Mouse (Mus musculus): ENCODE data around the gene Catsperd. TPM values are rescaled to one million over a fixed set of nuclear protein-coding genes. Genes with fewer than 3 reads are reported as not detected.
"Not testable (repeated sequence)": the region's sequence is repeated elsewhere in the genome, so short reads cannot be mapped to it uniquely, and the experiment has no call there.

Catsperd gene
- polyA plus RNA-seq, 1 experiment from 2014 or later = 0.56 TPM

DNA sequence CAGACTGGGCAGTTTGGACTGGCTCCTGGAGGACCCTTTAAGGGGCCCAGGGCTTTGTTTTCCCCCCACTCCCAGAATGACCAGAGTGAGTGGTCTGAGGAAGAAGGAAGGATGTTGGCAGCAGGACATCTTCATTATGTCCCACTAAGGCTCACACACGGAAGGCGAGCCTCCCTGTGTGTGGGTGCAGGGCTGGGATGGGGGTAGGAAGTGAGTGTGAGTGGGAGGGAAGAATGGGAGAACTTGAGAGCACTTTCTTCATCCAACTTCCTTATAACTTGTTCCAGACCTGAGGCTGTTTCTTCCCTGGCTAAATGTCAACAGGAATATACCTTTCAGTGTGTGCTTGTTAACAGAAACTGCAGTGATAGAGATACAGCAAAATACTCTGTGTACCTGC, 16.6 kb upstream of the Catsperd start:
- H3K4me3 ChIP-seq (ENCODE audit: low read depth, low read length) = no peak overlapping the region
- WGBS = 81% methylated on average over 2 of the region's 2 CpGs
- peaks cover 11% of the 10 kb centered on the region for H3K4me1 ChIP-seq (replicated peaks; ENCODE audit: control insufficient read depth, insufficient read depth, low read length)
- no peak overlapping the region for H3K27ac ChIP-seq (ENCODE audit: low read depth, low read length)
- ATAC-seq (ENCODE audit: low FRiP score) (no peak), DNase-seq (ENCODE audit: low spot score) (no peak)
- H3K9ac ChIP-seq (ENCODE audit: low read depth, low read length) = no peak overlapping the region
- no peak overlapping the region for H3K4me2 ChIP-seq (replicated peaks; ENCODE audit: low read depth, low read length)
- H3K9me3 ChIP-seq (ENCODE audit: control insufficient read depth, low read length) = no peaks in the 10 kb centered on the region
- peaks cover 11% of the 10 kb centered on the region for H3K36me3 ChIP-seq (ENCODE audit: control insufficient read depth, insufficient read depth, low read length)
- H3K27me3 ChIP-seq (ENCODE audit: control insufficient read depth, insufficient read depth, low read length) = no peaks in the 10 kb centered on the region

DNA sequence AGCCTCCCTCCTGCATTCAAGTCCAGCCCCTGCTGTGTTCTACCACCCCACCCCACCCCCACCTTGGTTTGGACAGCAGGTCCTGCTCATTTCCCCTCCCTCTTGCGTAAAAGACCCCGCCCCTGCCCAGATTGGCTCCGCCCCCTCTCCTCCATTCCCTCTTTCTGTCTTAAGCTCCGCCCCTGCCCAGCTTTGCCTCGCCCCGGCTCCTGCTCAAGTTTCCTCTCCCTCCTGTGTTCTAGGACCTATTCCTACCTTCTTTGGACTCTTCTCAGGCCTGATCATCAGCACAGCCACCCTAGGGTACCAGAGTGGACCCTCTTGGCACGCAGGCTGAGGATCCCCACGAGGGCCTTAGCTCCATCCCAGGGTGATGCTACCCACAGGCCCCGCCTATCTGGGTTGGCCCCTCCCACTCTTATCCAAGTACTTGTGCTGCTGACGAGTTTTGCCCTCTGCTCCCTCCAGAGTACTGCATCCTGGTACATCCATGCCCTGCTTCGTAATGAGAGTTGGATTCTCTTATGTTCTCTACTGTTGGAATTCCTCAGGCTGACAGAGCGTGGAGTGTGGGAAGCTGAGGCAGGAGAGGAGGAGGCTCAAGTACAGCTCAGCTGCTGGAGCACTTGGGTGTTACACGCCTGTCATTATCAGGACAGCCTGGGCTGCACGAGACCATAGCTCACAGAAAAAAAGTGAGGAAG, 15.9 kb upstream of the Catsperd start:
- no peak for ATAC-seq (ENCODE audit: low FRiP score)
- Histone ChIP-seq H3K4me3 (ENCODE audit: low read depth, low read length) (no peak overlapping the region), H3K4me1 (replicated peaks; ENCODE audit: control insufficient read depth, insufficient read depth, low read length) (peaks cover 11% of the 10 kb centered on the region)

DNA sequence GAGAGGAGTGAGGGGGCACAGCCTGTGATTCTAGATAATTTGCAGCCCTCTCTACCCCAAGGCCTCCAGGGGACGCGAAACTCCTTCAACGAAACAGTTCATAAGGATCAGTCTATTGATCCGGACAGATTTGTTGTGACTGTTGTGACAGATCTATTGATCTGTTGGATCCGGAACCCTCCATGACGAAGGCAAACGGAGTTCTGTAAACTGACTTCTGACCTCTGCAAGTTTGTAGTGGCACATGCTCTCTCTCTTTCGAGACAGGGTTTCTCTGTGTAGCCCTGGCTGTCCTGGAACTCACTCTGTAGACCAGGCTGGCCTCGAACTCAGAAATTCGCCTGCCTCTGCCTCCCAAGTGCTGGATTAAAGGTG, 15.4 kb upstream of the Catsperd start:
- Histone ChIP-seq H3K4me1 (replicated peaks; ENCODE audit: control insufficient read depth, insufficient read depth, low read length) (peaks cover 11% of the 10 kb centered on the region), H3K36me3 (ENCODE audit: control insufficient read depth, insufficient read depth, low read length) (peaks cover 10% of the 10 kb centered on the region; the same call in 1 of the 2 replicates)
- not testable (repeated sequence) for DNase-seq (ENCODE audit: low spot score); H3K27me3 ChIP-seq (ENCODE audit: control insufficient read depth, insufficient read depth, low read length); H3K4me3 ChIP-seq (ENCODE audit: low read depth, low read length); H3K9ac ChIP-seq (ENCODE audit: low read depth, low read length); H3K27ac ChIP-seq (ENCODE audit: low read depth, low read length); H3K9me3 ChIP-seq (ENCODE audit: control insufficient read depth, low read length); H3K4me2 ChIP-seq (replicated peaks; ENCODE audit: low read depth, low read length); ATAC-seq (ENCODE audit: low FRiP score)
- 76% methylated on average over 10 of the region's 10 CpGs for WGBS

More for the DNA sequence above, 15.9 kb upstream of the Catsperd start:
- 14% methylated on average over 14 of the region's 14 CpGs for WGBS
- 0 out of 2 replicates have a peak overlapping the region, but pooled peaks have one; percentile 5 for H3K4me2 ChIP-seq (replicated peaks; ENCODE audit: low read depth, low read length)
- H3K9me3 ChIP-seq (ENCODE audit: control insufficient read depth, low read length) = no peaks in the 10 kb centered on the region
- H3K27ac ChIP-seq (ENCODE audit: low read depth, low read length) = no peak overlapping the region
- H3K36me3 ChIP-seq (ENCODE audit: control insufficient read depth, insufficient read depth, low read length) = peaks cover 8% of the 10 kb centered on the region; the same call in 1 of the 2 replicates
- DNase-seq (ENCODE audit: low spot score) = peak; percentile 59
- H3K27me3 ChIP-seq (ENCODE audit: control insufficient read depth, insufficient read depth, low read length) = no peaks in the 10 kb centered on the region
- H3K9ac ChIP-seq (ENCODE audit: low read depth, low read length) = no peak overlapping the region

DNA sequence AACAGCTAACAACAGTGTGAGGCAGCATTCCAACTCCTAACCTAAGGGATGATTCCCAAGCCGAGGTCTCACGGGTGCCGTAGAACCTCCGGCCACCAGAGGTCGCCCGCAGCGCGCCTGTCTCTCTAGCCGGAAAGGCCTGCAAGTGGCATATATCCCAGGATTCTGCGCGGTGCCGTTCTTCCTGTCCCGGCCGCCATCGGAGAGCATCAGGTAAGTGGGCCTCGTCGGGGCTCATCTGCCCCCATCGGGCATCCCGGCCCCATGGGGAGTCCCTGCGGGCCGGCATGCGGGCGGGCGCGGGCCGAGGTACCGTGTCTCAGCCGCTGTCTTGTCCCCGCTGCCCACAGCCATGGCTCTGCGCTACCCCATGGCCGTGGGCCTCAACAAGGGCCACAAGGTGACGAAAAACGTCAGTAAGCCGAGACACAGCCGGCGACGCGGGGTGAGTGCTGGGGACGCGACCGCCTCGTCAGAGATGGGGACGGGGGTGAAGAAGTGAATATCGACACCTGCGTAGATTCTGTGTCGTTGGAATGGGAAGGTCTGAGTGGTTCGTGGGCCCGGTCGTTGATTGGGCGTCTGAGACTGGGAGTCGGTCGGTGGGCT, 14.6 kb upstream of the Catsperd start, which contains the start of gene Rpl36:
Rpl36 (plus strand) TSS at position 181 of the 609 bp plus-strand sequence.
- Histone ChIP-seq H3K4me2 (replicated peaks; ENCODE audit: low read depth, low read length) (peak within 1 kb of the TSS; percentile 83), H3K4me3 (ENCODE audit: low read depth, low read length) (peak within 1 kb of the TSS; percentile 84), H3K4me1 (replicated peaks; ENCODE audit: control insufficient read depth, insufficient read depth, low read length) (peaks cover 11% of the 10 kb centered on the region), H3K9ac (ENCODE audit: low read depth, low read length) (peak within 1 kb of the TSS; percentile 81), H3K27ac (ENCODE audit: low read depth, low read length) (peak within 1 kb of the TSS; percentile 83), H3K36me3 (ENCODE audit: control insufficient read depth, insufficient read depth, low read length) (peaks cover 17% of the 10 kb centered on the region; the same call in 1 of the 2 replicates), H3K27me3 (ENCODE audit: control insufficient read depth, insufficient read depth, low read length) (no peaks in the 10 kb centered on the region), H3K9me3 (ENCODE audit: control insufficient read depth, low read length) (no peaks in the 10 kb centered on the region)
- DNase-seq (ENCODE audit: low spot score) = peak; percentile 96
- ATAC-seq (ENCODE audit: low FRiP score) = peak; percentile 43
- under 1% methylated on average over 52 of the region's 52 CpGs for WGBS

DNA sequence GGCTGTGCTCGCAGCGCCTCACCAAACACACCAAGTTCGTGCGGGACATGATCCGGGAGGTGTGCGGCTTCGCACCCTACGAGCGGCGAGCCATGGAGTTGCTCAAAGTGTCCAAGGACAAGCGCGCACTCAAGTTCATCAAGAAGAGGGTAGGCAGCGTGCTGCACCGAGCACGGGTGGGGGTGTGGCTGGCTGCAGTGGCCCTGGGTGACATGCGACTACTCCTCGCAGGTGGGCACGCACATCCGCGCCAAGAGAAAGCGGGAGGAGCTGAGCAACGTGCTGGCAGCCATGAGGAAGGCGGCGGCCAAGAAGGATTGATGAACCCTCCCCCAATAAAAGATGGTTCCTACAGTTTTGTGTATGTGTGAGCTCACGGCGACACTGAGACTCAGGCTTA, 14.1 kb upstream of the Catsperd start:
- not testable (repeated sequence) for DNase-seq (ENCODE audit: low spot score); H3K4me1 ChIP-seq (replicated peaks; ENCODE audit: control insufficient read depth, insufficient read depth, low read length); H3K27ac ChIP-seq (ENCODE audit: low read depth, low read length); H3K9me3 ChIP-seq (ENCODE audit: control insufficient read depth, low read length); ATAC-seq (ENCODE audit: low FRiP score); H3K27me3 ChIP-seq (ENCODE audit: control insufficient read depth, insufficient read depth, low read length)
- H3K9ac ChIP-seq (ENCODE audit: low read depth, low read length) = peak overlapping the region; percentile 81
- H3K36me3 ChIP-seq (ENCODE audit: control insufficient read depth, insufficient read depth, low read length) = peaks cover 17% of the 10 kb centered on the region; the same call in 1 of the 2 replicates
- H3K4me2 ChIP-seq (replicated peaks; ENCODE audit: low read depth, low read length) = peak overlapping the region; percentile 83
- WGBS = under 1% methylated on average over 26 of the region's 26 CpGs
- peak overlapping the region; percentile 84 for H3K4me3 ChIP-seq (ENCODE audit: low read depth, low read length)

DNA sequence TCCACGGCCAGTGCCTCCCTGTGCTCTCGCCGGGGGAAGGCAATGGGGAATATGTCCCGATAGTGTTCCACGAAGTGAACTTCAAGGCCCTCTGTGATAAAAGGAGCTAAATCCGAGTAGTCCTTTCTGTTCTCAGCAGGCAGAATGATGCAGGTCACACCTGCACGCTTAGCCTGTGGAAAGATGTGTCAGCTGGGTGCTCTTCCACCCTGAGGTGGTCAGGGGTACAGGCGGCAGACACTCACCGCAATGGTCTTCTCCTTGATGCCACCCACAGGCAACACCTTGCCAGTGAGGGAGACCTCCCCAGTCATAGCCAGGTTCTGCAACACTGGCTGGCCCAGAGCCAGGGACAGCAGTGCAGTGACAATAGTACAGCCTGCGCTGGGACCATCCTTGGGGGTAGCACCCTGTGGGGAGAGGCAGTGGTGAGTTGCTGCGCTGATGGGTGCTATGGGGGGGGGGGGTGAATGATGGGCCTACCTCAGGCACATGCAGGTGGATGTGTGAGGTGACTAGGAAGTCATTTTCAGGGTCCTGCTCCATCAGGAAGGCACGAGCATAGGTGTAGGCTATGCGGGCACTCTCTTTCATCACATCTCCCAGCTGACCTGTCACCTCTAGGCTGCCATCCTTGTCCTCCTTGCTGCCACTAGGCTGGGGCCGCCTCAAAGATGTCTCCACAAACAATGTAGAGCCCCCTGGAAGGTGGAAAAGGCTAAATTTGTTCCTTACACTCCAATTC, 13.4 kb upstream of the Catsperd start:
- peak overlapping the region; percentile 84 for H3K4me3 ChIP-seq (ENCODE audit: low read depth, low read length)
- H3K27me3 ChIP-seq (ENCODE audit: control insufficient read depth, insufficient read depth, low read length) = no peaks in the 10 kb centered on the region
- peak overlapping the region; percentile 81 for H3K9ac ChIP-seq (ENCODE audit: low read depth, low read length)
- WGBS = 31% methylated on average over 14 of the region's 14 CpGs
- no peaks in the 10 kb centered on the region for H3K9me3 ChIP-seq (ENCODE audit: control insufficient read depth, low read length)
- H3K27ac ChIP-seq (ENCODE audit: low read depth, low read length) = no peak overlapping the region
- H3K4me2 ChIP-seq (replicated peaks; ENCODE audit: low read depth, low read length) = peak overlapping the region; percentile 83
- H3K4me1 ChIP-seq (replicated peaks; ENCODE audit: control insufficient read depth, insufficient read depth, low read length) = peaks cover 9% of the 10 kb centered on the region
- ATAC-seq (ENCODE audit: low FRiP score) (no peak), DNase-seq (ENCODE audit: low spot score) (no peak)
- peaks cover 17% of the 10 kb centered on the region; the same call in 1 of the 2 replicates for H3K36me3 ChIP-seq (ENCODE audit: control insufficient read depth, insufficient read depth, low read length)

DNA sequence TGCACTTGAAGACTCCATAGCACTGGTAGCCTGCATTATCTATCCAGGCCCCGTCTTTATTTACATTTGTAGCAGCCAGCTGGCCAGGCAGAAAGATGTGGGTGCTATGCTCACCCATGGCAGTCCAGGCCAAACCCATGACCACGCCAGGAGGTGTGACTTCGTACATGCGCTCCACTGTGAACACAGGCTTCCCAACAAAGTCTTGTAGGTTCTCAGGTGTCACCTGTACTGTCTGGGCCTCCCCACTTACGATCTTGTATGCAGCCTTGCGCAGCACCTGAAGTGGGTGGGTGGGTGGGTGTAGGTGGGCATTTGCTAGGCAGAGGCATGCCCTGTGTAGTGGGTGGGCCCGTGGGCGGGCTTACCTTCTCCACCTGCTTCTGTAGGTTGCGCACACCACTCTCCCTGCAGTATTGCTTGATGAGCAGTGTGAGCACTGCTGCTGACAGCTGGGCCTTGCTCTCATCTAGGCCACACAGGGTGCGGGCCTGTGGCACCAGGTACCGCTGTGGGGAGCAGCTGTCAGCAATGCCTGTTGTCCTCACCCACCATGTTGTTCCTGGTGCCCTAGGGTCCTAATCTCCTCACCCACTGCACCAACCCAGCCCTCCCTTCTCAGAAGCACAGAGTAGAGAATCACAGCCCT, 12.7 kb upstream of the Catsperd start:
- ATAC-seq (ENCODE audit: low FRiP score) (no peak), DNase-seq (ENCODE audit: low spot score) (no peak)
- peaks cover 19% of the 10 kb centered on the region; the same call in 1 of the 2 replicates for H3K36me3 ChIP-seq (ENCODE audit: control insufficient read depth, insufficient read depth, low read length)
- H3K27me3 ChIP-seq (ENCODE audit: control insufficient read depth, insufficient read depth, low read length) = no peaks in the 10 kb centered on the region
- 0 out of 2 replicates have a peak overlapping the region, but pooled peaks have one; percentile 8 for H3K4me3 ChIP-seq (ENCODE audit: low read depth, low read length)
- 88% methylated on average over 11 of the region's 11 CpGs for WGBS
- peak overlapping the region; percentile 81; the same call in 1 of the 2 replicates for H3K9ac ChIP-seq (ENCODE audit: low read depth, low read length)
- H3K4me1 ChIP-seq (replicated peaks; ENCODE audit: control insufficient read depth, insufficient read depth, low read length) = peaks cover 9% of the 10 kb centered on the region
- no peak overlapping the region for H3K27ac ChIP-seq (ENCODE audit: low read depth, low read length)
- 0 out of 2 replicates have a peak overlapping the region, but pooled peaks have one; percentile 83 for H3K4me2 ChIP-seq (replicated peaks; ENCODE audit: low read depth, low read length)
- no peaks in the 10 kb centered on the region for H3K9me3 ChIP-seq (ENCODE audit: control insufficient read depth, low read length)

DNA sequence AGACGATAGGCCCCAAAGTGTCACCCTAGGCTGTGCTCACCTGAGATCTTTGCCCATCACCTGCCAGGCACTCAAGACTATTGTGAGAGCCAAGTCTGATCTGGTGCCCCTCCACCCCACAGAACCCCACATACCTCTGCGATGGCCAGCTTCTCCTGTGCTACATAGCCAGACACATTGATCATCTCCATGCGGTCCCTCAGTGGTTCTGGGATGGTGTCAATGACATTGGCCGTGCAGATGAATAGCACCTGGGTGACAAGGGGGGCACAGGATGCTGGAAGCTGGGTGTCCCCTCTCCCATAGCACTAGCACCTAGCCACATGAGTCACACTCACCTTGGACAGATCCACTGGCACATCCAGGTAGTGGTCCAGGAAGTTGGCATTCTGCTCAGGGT, 12.2 kb upstream of the Catsperd start:
- Histone ChIP-seq H3K4me3 (ENCODE audit: low read depth, low read length) (no peak overlapping the region), H3K4me1 (replicated peaks; ENCODE audit: control insufficient read depth, insufficient read depth, low read length) (peaks cover 9% of the 10 kb centered on the region), H3K36me3 (ENCODE audit: control insufficient read depth, insufficient read depth, low read length) (peaks cover 22% of the 10 kb centered on the region; the same call in 1 of the 2 replicates), H3K27me3 (ENCODE audit: control insufficient read depth, insufficient read depth, low read length) (no peaks in the 10 kb centered on the region), H3K4me2 (replicated peaks; ENCODE audit: low read depth, low read length) (no peak overlapping the region), H3K27ac (ENCODE audit: low read depth, low read length) (no peak overlapping the region), H3K9me3 (ENCODE audit: control insufficient read depth, low read length) (no peaks in the 10 kb centered on the region), H3K9ac (ENCODE audit: low read depth, low read length) (no peak overlapping the region)
- ATAC-seq (ENCODE audit: low FRiP score) (no peak), DNase-seq (ENCODE audit: low spot score) (no peak)
- 86% methylated on average over 4 of the region's 4 CpGs for WGBS

All from hindbrain, embryonic 11.5 days (tissue).